Comparison of ENCODE assay signal across 9 mouse cellular contexts in genomic region chr13:54301677-54302076, GRCm38 (mm10).
DNase-seq lines count a peak whose midpoint lies in the region; ATAC-seq and TF ChIP-seq lines count a peak whose summit lies in the region.
"Had no signal": no experiment of that assay in that cellular context is flagged by ENCODE, and none has a peak within 500 bp of the region (broad histone marks: within the 10 kb centered on the region; RNA-seq: fewer than 3 reads in every experiment).

No protein-coding gene starts in this region.

- WGBS in heart, embryonic 11.5 days (ENCODE audit: insufficient replicate concordance): 25% methylated on average over 6 of the region's 6 CpGs
- WGBS in liver, postnatal 0 days (ENCODE audit: insufficient replicate concordance): 36% methylated on average over 6 of the region's 6 CpGs

- 0 out of 2 replicates have a peak, but pooled peaks cover 2% of the 10 kb centered on the region for H3K27me3 ChIP-seq in heart, embryonic 11.5 days (ENCODE audit: control insufficient read depth, insufficient read depth, low read length)
- H3K27me3 ChIP-seq in liver, postnatal 0 days (ENCODE audit: insufficient read depth, low read length): peaks cover 32% of the 10 kb centered on the region

- TF ChIP-seq CTCF in liver, postnatal 0 days (IDR thresholded peaks at IDR 0.05; ENCODE audit: low read depth): no peak

- no peak for TF ChIP-seq EP300 in liver, postnatal 0 days (IDR thresholded peaks at IDR 0.05; ENCODE audit: low read depth)

- no peaks in the 10 kb centered on the region for H3K36me3 ChIP-seq in heart, embryonic 11.5 days (ENCODE audit: control insufficient read depth, insufficient read depth, low read length)
- no peaks in the 10 kb centered on the region for H3K36me3 ChIP-seq in liver, postnatal 0 days (replicated peaks; ENCODE audit: insufficient read depth, low read length)

- H3K4me3 ChIP-seq in heart, embryonic 11.5 days (ENCODE audit: low read depth, low read length): peak overlapping the region; percentile 78; the same call in 1 of the 2 replicates
- no peak overlapping the region for H3K4me3 ChIP-seq in liver, postnatal 0 days (ENCODE audit: low read depth, low read length)

- no peaks in the 10 kb centered on the region for H3K9me3 ChIP-seq in heart, embryonic 11.5 days (replicated peaks; ENCODE audit: control insufficient read depth, low read length)
- no peaks in the 10 kb centered on the region for H3K9me3 ChIP-seq in liver, postnatal 0 days (ENCODE audit: low read length)

- no peak overlapping the region for H3K27ac ChIP-seq in heart, embryonic 11.5 days (ENCODE audit: low read depth, low read length)
- H3K27ac ChIP-seq in liver, postnatal 0 days (ENCODE audit: low read depth): no peak overlapping the region
- H3K27ac ChIP-seq: liver, embryonic 14.5 days had no signal

- no peak overlapping the region; the same call in 1 of the 2 replicates for H3K9ac ChIP-seq in heart, embryonic 11.5 days (ENCODE audit: low read depth, low read length)
- H3K9ac ChIP-seq in liver, postnatal 0 days (replicated peaks): no peak overlapping the region
- H3K9ac ChIP-seq: liver, embryonic 14.5 days had no signal

- H3K4me2 ChIP-seq in heart, embryonic 11.5 days: peak overlapping the region; percentile 97
- H3K4me2 ChIP-seq in liver, postnatal 0 days (ENCODE audit: low read depth, low read length): peak overlapping the region; percentile 89

- H3K4me1 ChIP-seq in heart, embryonic 11.5 days (ENCODE audit: control insufficient read depth, insufficient read depth, low read length): peaks cover 10% of the 10 kb centered on the region
- peaks cover 3% of the 10 kb centered on the region; the same call in 1 of the 2 replicates for H3K4me1 ChIP-seq in liver, postnatal 0 days (ENCODE audit: insufficient read depth)

- peak; percentile 48 to 53 for DNase-seq in cerebellum, postnatal 25 days
- DNase-seq in cerebellum, adult 11 months: no peak
- DNase-seq in MN1 (ENCODE audit: low spot score): peak; percentile 49
- DNase-seq in liver, postnatal 0 days: no peak
- DNase-seq in right cerebral cortex, postnatal 4 days: no peak

- ATAC-seq in heart, embryonic 11.5 days (replicated peaks; ENCODE audit: insufficient number of reproducible peaks, low FRiP score, low TSS enrichment): no peak
- ATAC-seq in liver, postnatal 0 days: no peak
- no peak for ATAC-seq in erythroblast, adult 5-6 weeks (replicated peaks; ENCODE audit: low FRiP score, poor library complexity, severe bottlenecking)
- no peak for ATAC-seq in megakaryocyte, adult 5-6 weeks (ENCODE audit: poor library complexity, severe bottlenecking)

Comparison
In these comparisons a context has a peak if more than half of its experiments do, and no peak if none do; other contexts are left out.
1. DNase-seq: peak in cerebellum, postnatal 25 days (2 of 2) and MN1 (single experiment); none in cerebellum, adult 11 months (single experiment), liver, postnatal 0 days (single experiment) and right cerebral cortex, postnatal 4 days (single experiment).